Mouse (Mus musculus): ENCODE data around the gene Pkn3. TPM values are rescaled to one million over a fixed set of nuclear protein-coding genes. Genes with fewer than 3 reads are reported as not detected.
A peak's percentile ranks its signal among the peaks of the same experiment; 100 is the strongest.

The Pkn3 gene
- polyA plus RNA-seq, 2 experiments: 5.9 to 26.9 TPM

DNA sequence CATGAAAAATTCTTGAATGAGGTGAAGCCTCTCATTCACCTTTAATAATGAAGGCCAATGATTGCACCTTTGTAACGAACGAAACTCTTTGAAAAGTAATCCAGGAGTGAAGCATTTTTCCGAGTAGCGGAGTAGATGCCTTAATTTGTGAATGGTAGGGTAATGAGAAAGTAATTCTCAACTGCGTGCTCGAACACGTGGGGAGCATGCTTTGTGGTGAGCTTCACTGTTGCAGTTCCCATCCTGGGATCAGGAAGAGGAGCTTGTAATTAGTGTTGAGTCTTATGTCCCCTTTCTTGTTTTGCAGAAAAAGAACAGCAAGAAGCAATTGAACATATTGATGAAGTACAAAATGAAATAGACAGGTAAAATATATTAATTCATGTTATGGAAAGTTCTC is 9.5 kb upstream of the Pkn3 start:
- 13% methylated on average over 7 of the region's 7 CpGs for WGBS
- no peaks in the 10 kb centered on the region for H3K9me3 ChIP-seq (ENCODE audit: control insufficient read depth, low read length)
- H3K27ac ChIP-seq (replicated peaks; ENCODE audit: low read depth, low read length): no peak overlapping the region
- DNase-seq (ENCODE audit: low spot score) (no peak), ATAC-seq (ENCODE audit: low FRiP score, low read depth) (no peak)
- peaks cover 36% of the 10 kb centered on the region for H3K36me3 ChIP-seq (ENCODE audit: control insufficient read depth, insufficient read depth, low read length)
- peak overlapping the region; percentile 97 for H3K9ac ChIP-seq (ENCODE audit: low read depth, low read length, severe bottlenecking)
- peaks cover 24% of the 10 kb centered on the region for H3K4me1 ChIP-seq (ENCODE audit: control insufficient read depth, insufficient read depth, low read length)
- H3K4me2 ChIP-seq (replicated peaks; ENCODE audit: low read depth, low read length, severe bottlenecking): peak overlapping the region; percentile 60
- H3K27me3 ChIP-seq (ENCODE audit: control insufficient read depth, insufficient read depth, low read length): no peaks in the 10 kb centered on the region
- TF ChIP-seq POLR2A (IDR thresholded peaks at IDR 0.05; ENCODE audit: borderline replicate concordance, extremely low read depth, insufficient read depth, insufficient read length): no peak
- H3K4me3 ChIP-seq (replicated peaks; ENCODE audit: low read length): peak overlapping the region; percentile 98

- no peak for ATAC-seq (ENCODE audit: low FRiP score, low read depth)
- Histone ChIP-seq H3K9me3 (ENCODE audit: control insufficient read depth, low read length) (no peaks in the 10 kb centered on the region), H3K4me1 (ENCODE audit: control insufficient read depth, insufficient read depth, low read length) (peaks cover 3% of the 10 kb centered on the region; the same call in 1 of the 2 replicates), H3K27me3 (ENCODE audit: control insufficient read depth, insufficient read depth, low read length) (no peaks in the 10 kb centered on the region), H3K27ac (replicated peaks; ENCODE audit: low read depth, low read length) (no peak overlapping the region), H3K9ac (ENCODE audit: low read depth, low read length, severe bottlenecking) (no peak overlapping the region), H3K36me3 (ENCODE audit: control insufficient read depth, insufficient read depth, low read length) (peaks cover 50% of the 10 kb centered on the region), H3K4me2 (replicated peaks; ENCODE audit: low read depth, low read length, severe bottlenecking) (no peak overlapping the region), H3K4me3 (replicated peaks; ENCODE audit: low read length) (no peak overlapping the region)
- TF ChIP-seq POLR2A (IDR thresholded peaks at IDR 0.05; ENCODE audit: borderline replicate concordance, extremely low read depth, insufficient read depth, insufficient read length): no peak
- no peak for DNase-seq (ENCODE audit: low spot score)
- WGBS: 77% methylated on average over 7 of the region's 7 CpGs
Measured at GRCm38 (mm10) chr2:30072875-30073274, 4.6 kb upstream of the Pkn3 start.

- H3K4me2 ChIP-seq (replicated peaks; ENCODE audit: low read depth, low read length, severe bottlenecking): no peak overlapping the region
- ATAC-seq (ENCODE audit: low FRiP score, low read depth) (no peak), DNase-seq (ENCODE audit: low spot score) (no peak)
- H3K9me3 ChIP-seq (ENCODE audit: control insufficient read depth, low read length): no peaks in the 10 kb centered on the region
- H3K9ac ChIP-seq (ENCODE audit: low read depth, low read length, severe bottlenecking): no peak overlapping the region
- H3K4me1 ChIP-seq (ENCODE audit: control insufficient read depth, insufficient read depth, low read length): peaks cover 2% of the 10 kb centered on the region; the same call in 1 of the 2 replicates
- WGBS: 84% methylated on average over 3 of the region's 3 CpGs
- no peak overlapping the region for H3K4me3 ChIP-seq (replicated peaks; ENCODE audit: low read length)
- peaks cover 48% of the 10 kb centered on the region for H3K36me3 ChIP-seq (ENCODE audit: control insufficient read depth, insufficient read depth, low read length)
- H3K27me3 ChIP-seq (ENCODE audit: control insufficient read depth, insufficient read depth, low read length): no peaks in the 10 kb centered on the region
- H3K27ac ChIP-seq (replicated peaks; ENCODE audit: low read depth, low read length): no peak overlapping the region
- TF ChIP-seq POLR2A (IDR thresholded peaks at IDR 0.05; ENCODE audit: borderline replicate concordance, extremely low read depth, insufficient read depth, insufficient read length): no peak
Measured at GRCm38 (mm10) chr2:30073285-30073684, 4.2 kb upstream of the Pkn3 start.

- WGBS: 72% methylated on average over 3 of the region's 3 CpGs
- H3K4me2 ChIP-seq (replicated peaks; ENCODE audit: low read depth, low read length, severe bottlenecking): no peak overlapping the region
- no peak overlapping the region for H3K27ac ChIP-seq (replicated peaks; ENCODE audit: low read depth, low read length)
- H3K4me3 ChIP-seq (replicated peaks; ENCODE audit: low read length): no peak overlapping the region
- H3K9me3 ChIP-seq (ENCODE audit: control insufficient read depth, low read length): no peaks in the 10 kb centered on the region
- no peak overlapping the region for H3K9ac ChIP-seq (ENCODE audit: low read depth, low read length, severe bottlenecking)
- H3K27me3 ChIP-seq (ENCODE audit: control insufficient read depth, insufficient read depth, low read length): no peaks in the 10 kb centered on the region
- DNase-seq (ENCODE audit: low spot score) (no peak), ATAC-seq (ENCODE audit: low FRiP score, low read depth) (no peak)
- peaks cover 9% of the 10 kb centered on the region; the same call in 1 of the 2 replicates for H3K4me1 ChIP-seq (ENCODE audit: control insufficient read depth, insufficient read depth, low read length)
- peaks cover 24% of the 10 kb centered on the region for H3K36me3 ChIP-seq (ENCODE audit: control insufficient read depth, insufficient read depth, low read length)
- no peak for TF ChIP-seq POLR2A (IDR thresholded peaks at IDR 0.05; ENCODE audit: borderline replicate concordance, extremely low read depth, insufficient read depth, insufficient read length)
Measured at GRCm38 (mm10) chr2:30075625-30076024, 1.9 kb upstream of the Pkn3 start.

DNA sequence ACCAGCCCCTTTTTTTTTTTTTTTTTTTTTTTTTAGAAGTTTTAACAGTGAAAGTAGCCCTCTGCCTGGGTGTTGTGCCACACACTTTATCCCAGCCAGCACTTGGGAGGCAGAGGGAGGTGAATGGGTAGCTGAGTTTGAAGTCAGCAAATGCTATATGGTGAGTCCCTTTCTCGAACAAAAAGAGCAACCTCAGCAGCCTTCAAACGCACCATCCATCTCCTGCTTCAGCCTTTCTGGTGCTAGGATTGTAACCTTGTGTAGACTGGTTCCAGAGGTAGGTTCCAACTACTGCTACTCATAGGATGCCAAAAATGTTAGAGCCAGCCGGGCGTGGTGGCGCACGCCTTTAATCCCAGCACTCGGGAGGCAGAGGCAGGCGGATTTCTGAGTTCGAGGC is 1.0 kb upstream of the Pkn3 start:
- no peak overlapping the region for H3K4me2 ChIP-seq (replicated peaks; ENCODE audit: low read depth, low read length, severe bottlenecking)
- TF ChIP-seq POLR2A (IDR thresholded peaks at IDR 0.05; ENCODE audit: borderline replicate concordance, extremely low read depth, insufficient read depth, insufficient read length): no peak
- H3K4me3 ChIP-seq (replicated peaks; ENCODE audit: low read length): no peak overlapping the region
- ATAC-seq (ENCODE audit: low FRiP score, low read depth): no peak
- peaks cover 23% of the 10 kb centered on the region for H3K36me3 ChIP-seq (ENCODE audit: control insufficient read depth, insufficient read depth, low read length)
- H3K27ac ChIP-seq (replicated peaks; ENCODE audit: low read depth, low read length): no peak overlapping the region
- no peak overlapping the region for H3K9ac ChIP-seq (ENCODE audit: low read depth, low read length, severe bottlenecking)
- H3K27me3 ChIP-seq (ENCODE audit: control insufficient read depth, insufficient read depth, low read length): no peaks in the 10 kb centered on the region
- DNase-seq (ENCODE audit: low spot score): no peak
- WGBS: 91% methylated on average over 8 of the region's 9 CpGs
- H3K9me3 ChIP-seq (ENCODE audit: control insufficient read depth, low read length): no peaks in the 10 kb centered on the region
- peaks cover 9% of the 10 kb centered on the region; the same call in 1 of the 2 replicates for H3K4me1 ChIP-seq (ENCODE audit: control insufficient read depth, insufficient read depth, low read length)

DNA sequence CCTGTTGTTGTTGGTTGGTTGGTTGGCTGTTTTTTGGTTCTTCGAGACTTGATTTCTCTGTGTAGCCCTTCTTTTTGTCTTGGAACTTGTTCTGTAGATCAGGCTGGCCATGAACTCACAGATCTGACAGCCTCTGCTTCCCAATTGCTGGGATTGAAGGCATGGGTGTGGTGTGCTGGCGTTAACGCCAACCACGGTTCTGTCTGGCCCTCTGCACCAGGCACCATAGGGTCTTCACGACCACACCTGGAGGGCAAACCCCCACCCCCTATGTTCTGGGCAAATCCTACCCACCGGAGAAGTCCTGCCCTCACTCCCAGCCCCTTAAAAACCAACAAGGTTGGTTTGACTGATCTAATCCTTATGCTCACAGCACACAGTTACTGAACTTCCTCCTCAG is 525 bp upstream of the Pkn3 start:
- Histone ChIP-seq H3K4me3 (replicated peaks; ENCODE audit: low read length) (peak overlapping the region; percentile 59), H3K36me3 (ENCODE audit: control insufficient read depth, insufficient read depth, low read length) (peaks cover 21% of the 10 kb centered on the region), H3K27me3 (ENCODE audit: control insufficient read depth, insufficient read depth, low read length) (no peaks in the 10 kb centered on the region), H3K27ac (replicated peaks; ENCODE audit: low read depth, low read length) (peak overlapping the region; percentile 35), H3K4me1 (ENCODE audit: control insufficient read depth, insufficient read depth, low read length) (peaks cover 9% of the 10 kb centered on the region; the same call in 1 of the 2 replicates), H3K9ac (ENCODE audit: low read depth, low read length, severe bottlenecking) (0 out of 2 replicates have a peak overlapping the region, but pooled peaks have one; percentile 56), H3K4me2 (replicated peaks; ENCODE audit: low read depth, low read length, severe bottlenecking) (peak overlapping the region; percentile 97), H3K9me3 (ENCODE audit: control insufficient read depth, low read length) (no peaks in the 10 kb centered on the region)
- no peak for TF ChIP-seq POLR2A (IDR thresholded peaks at IDR 0.05; ENCODE audit: borderline replicate concordance, extremely low read depth, insufficient read depth, insufficient read length)
- DNase-seq (ENCODE audit: low spot score) (no peak), ATAC-seq (ENCODE audit: low FRiP score, low read depth) (peak; percentile 2; the same call in 1 of the 2 replicates)
- WGBS: 60% methylated on average over 6 of the region's 6 CpGs
